Mouse (Mus musculus) lung, adult 2 months (tissue): Measurements from ENCODE around the gene Mslnl. TPM values are rescaled to one million over a fixed set of nuclear protein-coding genes. Genes with fewer than 3 reads are reported as not detected.

Experiments used
- DNase-seq: peaks from one replicate; pipeline ENCODE4 v3.0.0; 2022
- H3K4me1 ChIP-seq: fragments of 200-500 bp; 2 replicates; pipeline ENCODE4 v1.6.1; 2011; ENCODE audit warnings: low read length; ENCODE audit not compliant: control insufficient read depth, insufficient read depth
- H3K4me3 ChIP-seq: fragments of 200-500 bp; replicated peaks from 2 replicates; pipeline ENCODE3; 2011; ENCODE audit warnings: low read depth, mild to moderate bottlenecking, control low read depth, low read length; ENCODE audit errors: extremely low read depth
- CTCF ChIP-seq: fragments of 200-500 bp; IDR thresholded peaks from 2 replicates; pipeline ENCODE4 v1.5.1; 2011; ENCODE audit warnings: mild to moderate bottlenecking, low read length, control low read depth; ENCODE audit not compliant: insufficient read depth
- POLR2A ChIP-seq: fragments of 200-500 bp; IDR thresholded peaks from 2 replicates; pipeline ENCODE4 v1.6.1; 2011; ENCODE audit warnings: low read depth, mild to moderate bottlenecking, control low read depth, low read length, borderline replicate concordance; ENCODE audit errors: extremely low read depth
- WGBS: fragments of 180-500 bp; shearing (Covaris S2); methylation state at CpG from one replicate; pipeline ENCODE4 v1.1.7; 2018; 5-methylcytosine and 5-hydroxymethylcytosine counted together
- polyA plus RNA-seq: library from polyadenylated mRNA; depleted of rRNA; stranded (reverse); fragments of >200 nt; gene quantifications from 2 replicates; pipeline ENCODE4 v1.2.3, GENCODE M21; 2012

Gene Mslnl
- polyA plus RNA-seq, 1 experiment, result 0.25 TPM

DNA sequence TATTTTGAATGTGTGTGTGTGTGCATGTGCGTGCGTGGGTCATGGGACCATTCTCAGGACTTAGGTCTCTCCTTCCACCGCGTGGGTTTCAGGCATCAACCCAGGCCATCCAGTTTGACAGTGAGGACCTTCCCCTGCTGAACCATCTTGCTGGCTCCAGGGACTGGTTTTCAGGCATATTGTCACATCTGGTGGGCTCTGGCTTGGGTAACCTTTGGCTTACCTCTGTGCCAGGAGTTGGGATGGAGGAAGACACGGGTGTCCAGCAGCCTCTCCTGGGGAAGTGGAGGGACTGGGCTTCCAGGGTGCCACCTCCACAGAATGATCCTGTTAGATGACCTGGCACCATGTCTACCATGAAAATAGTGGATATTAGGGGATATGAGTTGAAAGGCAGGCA, 42.1 kb downstream of the Mslnl start:
- Histone ChIP-seq H3K4me3 (no peak overlapping the region), H3K4me1 (peaks cover 4% of the 10 kb centered on the region; the same call in 1 of the 2 replicates)
- DNase-seq, result no peak
- TF ChIP-seq POLR2A, result no peak
- no peak for TF ChIP-seq CTCF
- 88% methylated on average over 5 of the region's 5 CpGs for WGBS

DNA sequence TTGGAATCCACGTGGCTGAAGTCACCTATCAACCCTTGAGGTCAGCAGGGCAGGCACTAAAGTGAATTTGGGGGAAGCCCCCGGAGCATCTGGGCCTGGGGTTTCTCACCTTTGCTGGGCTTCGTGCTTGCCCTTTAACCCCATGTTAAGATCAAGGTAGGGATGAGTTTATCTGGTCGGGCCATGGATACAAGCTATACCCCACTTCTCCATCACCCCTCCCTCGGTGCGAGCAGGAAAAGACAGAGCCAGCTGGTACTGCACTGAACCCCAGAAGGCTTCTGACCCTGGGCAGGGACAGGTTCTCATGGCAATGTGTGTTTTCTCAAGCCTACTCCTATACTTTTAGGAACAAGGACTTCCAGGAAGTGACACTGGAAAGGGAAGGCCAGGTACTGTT, 45.5 kb downstream of the Mslnl start:
- 0 out of 2 replicates have a peak, but pooled peaks cover 5% of the 10 kb centered on the region for H3K4me1 ChIP-seq
- no peak overlapping the region for H3K4me3 ChIP-seq
- 74% methylated on average over 6 of the region's 6 CpGs for WGBS
- DNase-seq, result no peak
- TF ChIP-seq POLR2A, result no peak
- no peak for TF ChIP-seq CTCF

DNA sequence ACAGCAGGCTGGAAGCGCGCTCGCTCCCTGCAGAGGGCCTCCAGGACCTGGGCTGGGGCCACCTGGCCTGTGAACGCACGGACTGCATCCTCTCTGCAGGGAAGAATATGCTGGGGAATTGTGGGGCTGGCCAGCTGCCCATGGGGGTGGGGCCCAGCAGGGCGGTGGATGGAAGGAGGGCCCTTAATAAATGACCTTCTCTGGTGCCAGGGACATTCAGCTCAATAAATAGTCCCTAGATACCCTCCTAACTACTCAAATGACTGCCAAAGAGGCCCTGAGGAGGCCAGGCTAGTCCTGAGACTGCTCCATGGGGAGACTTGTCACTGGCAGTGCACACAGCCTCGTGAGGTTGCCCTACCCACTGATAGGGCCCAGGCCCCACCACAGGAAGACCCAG, 47.2 kb downstream of the Mslnl start:
- TF ChIP-seq POLR2A (no peak), CTCF (no peak)
- 0 out of 2 replicates have a peak, but pooled peaks cover 5% of the 10 kb centered on the region for H3K4me1 ChIP-seq
- no peak for DNase-seq
- H3K4me3 ChIP-seq, result no peak overlapping the region
- 63% methylated on average over 7 of the region's 7 CpGs for WGBS

DNA sequence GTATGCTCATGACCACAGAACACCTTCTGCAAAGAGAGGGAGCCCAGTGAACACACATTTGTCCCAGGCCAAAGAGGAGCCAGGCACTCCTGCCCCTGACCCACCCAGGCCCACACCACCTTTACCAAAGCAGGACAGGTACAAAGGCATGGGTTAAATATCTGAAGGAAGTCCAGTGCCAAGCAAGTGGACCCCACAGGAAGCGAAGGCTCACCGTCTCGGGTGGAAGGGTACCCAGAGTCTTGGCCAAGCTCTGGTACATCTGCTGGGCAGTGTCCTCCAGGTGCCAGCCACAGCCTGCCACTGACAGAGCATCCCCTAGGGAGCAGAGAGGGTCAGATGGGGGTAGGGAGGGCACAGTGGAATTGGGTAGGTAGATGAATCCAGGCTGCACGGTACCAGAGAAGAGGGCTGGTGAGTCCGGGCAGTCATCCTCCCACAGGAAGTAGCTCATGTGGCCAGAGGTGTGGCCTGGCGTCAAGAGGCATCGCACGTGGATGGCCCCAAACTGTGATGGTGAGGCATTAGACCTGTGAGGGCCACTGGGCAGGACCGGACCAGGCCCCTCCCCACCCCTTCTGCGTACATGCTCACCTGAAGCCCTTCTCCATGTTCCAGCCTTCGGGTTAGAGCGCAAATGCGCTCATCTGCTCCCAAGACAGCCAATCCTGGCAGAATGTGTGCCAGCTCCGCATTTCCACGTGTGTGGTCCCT, 48.2 kb downstream of the Mslnl start:
- 62% methylated on average over 15 of the region's 15 CpGs for WGBS
- 0 out of 2 replicates have a peak, but pooled peaks cover 5% of the 10 kb centered on the region for H3K4me1 ChIP-seq
- no peak for DNase-seq
- no peak for TF ChIP-seq CTCF
- TF ChIP-seq POLR2A, result no peak
- H3K4me3 ChIP-seq, result no peak overlapping the region

DNA sequence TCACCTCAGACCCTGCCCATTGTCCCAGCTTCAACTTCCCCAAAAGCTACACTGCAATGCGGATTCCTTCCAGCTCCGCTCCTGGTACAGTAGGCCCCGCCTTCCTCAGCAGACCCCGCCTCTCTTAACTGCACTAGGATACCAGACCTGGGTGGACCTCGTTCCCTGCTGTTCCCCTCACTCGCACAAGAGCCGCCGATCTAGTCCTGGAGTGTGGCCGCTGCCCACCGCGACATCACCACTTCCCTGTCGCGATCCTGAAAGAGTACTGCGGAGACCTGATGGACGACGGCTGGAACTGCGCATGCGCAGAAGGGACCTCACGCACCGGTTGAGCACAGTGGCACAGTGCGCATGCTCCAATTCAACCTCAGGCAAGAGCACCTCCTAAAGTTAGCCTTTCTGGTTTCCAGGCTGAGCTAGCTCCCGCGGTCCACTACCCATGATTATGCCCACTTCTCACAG, 49.5 kb downstream of the Mslnl start, which contains the start of gene Haghl:
Gene Haghl (minus strand): TSS at position 393 of the 465 bp plus-strand sequence.
- 0 out of 2 replicates have a peak, but pooled peaks cover 5% of the 10 kb centered on the region for H3K4me1 ChIP-seq
- H3K4me3 ChIP-seq, result peak within 1 kb of the TSS; percentile 70
- TF ChIP-seq POLR2A, result peak; percentile 85; the same call in 1 of the 2 replicates
- TF ChIP-seq CTCF, result no peak
- peak; percentile 95 for DNase-seq
- WGBS, result under 1% methylated on average over 23 of the region's 23 CpGs

DNA sequence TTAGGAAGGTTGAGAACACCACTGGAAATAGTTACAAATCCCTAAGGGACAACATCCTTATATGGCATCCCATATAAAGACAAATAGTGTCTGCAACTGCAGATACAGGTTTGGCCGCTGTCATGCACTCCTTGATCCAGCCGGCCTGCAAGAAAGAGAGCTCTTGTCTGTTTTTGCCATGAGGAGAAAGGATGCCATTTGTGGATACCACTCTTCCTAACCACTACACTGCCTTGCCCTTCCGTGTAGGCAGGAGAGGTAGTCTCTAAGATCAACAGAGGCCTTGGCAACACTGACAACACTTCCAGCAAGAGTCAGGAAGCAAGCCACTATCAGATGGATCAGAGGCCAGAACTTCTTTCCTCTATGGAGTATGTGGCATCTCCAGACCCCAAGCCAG, 50.4 kb downstream of the Mslnl start, which contains the start of gene Ccdc78:
Gene Ccdc78 (plus strand): TSS at position 301 of the 400 bp plus-strand sequence.
- TF ChIP-seq POLR2A, result no peak
- no peak for TF ChIP-seq CTCF
- peaks cover 6% of the 10 kb centered on the region; the same call in 1 of the 2 replicates for H3K4me1 ChIP-seq

DNA sequence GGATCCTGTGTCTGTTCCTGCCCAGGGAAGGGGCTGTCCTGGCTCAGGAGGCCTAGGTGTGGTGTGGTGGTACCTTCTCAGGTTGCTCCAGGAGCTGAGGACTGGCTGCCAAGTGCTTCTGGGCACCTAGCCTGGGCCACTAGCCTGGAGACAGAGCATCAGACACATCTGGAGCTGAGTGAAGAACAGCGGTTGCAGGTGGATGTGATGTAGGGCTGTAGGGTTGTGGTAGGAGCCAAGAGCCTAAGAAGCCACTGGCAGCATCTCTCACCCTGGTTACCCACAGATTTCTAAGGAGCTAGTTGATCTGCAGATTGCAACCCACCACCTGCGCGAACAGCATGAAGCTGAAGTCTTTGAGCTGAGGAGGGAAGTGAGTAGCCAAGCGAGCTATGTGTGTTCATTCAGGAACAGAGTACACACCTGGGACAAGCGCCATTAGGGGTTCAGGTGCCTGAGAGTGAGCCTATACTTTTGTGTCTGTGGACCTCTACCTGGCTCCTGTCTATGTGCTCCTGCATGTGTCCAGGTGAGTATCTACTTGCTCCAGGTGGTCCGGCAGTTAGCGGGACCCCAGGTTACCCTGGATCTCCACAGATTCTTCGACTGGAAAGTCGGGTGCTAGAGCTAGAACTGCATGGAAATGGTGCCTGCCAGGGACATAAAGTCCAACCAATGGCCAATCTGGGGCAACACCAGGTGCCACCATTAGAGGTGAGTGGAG, 51.1 kb downstream of the Mslnl start:
- Histone ChIP-seq H3K4me1 (peaks cover 8% of the 10 kb centered on the region; the same call in 1 of the 2 replicates), H3K4me3 (no peak overlapping the region)
- WGBS, result 88% methylated on average over 9 of the region's 9 CpGs
- no peak for DNase-seq
- TF ChIP-seq CTCF, result no peak
- no peak for TF ChIP-seq POLR2A

More for the DNA sequence above, 50.4 kb downstream of the Mslnl start, which contains the start of gene Ccdc78:
- H3K4me3 ChIP-seq, result peak within 1 kb of the TSS; percentile 70
- WGBS, result 63% methylated on average over 3 of the region's 3 CpGs
- DNase-seq, result no peak

DNA sequence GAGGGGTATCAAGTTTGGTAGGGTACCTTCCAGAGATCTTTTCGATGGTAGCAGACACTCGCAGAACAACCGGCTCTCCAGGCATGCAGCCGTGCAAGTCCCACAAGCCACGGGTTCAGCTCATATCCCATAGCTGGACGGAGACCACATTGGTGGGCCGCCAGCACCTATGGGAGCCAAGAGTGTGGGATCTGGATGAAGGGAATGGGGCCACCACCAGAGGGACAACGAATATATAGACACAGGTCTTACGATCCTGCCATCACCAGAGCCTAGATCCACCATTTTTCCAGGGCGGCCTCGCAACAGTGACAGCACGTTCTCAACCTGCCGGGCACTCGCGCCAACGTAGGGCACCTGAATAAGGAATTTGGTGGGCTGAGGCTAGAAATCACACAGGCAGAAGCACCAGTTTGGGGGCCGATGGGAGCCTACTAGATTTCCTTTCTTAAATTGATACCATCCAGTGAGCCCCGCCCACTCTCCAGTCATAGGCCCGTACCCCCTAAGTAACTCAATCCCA, 55.5 kb downstream of the Mslnl start:
- peak; percentile 5; the same call in 1 of the 2 replicates for TF ChIP-seq POLR2A
- TF ChIP-seq CTCF, result no peak
- 22% methylated on average over 19 of the region's 19 CpGs for WGBS
- no peak for DNase-seq
- peaks cover 10% of the 10 kb centered on the region for H3K4me1 ChIP-seq
- H3K4me3 ChIP-seq, result peak overlapping the region; percentile 62
